Comparison of ENCODE assay signal across 12 mouse cellular contexts in the genomic region with DNA sequence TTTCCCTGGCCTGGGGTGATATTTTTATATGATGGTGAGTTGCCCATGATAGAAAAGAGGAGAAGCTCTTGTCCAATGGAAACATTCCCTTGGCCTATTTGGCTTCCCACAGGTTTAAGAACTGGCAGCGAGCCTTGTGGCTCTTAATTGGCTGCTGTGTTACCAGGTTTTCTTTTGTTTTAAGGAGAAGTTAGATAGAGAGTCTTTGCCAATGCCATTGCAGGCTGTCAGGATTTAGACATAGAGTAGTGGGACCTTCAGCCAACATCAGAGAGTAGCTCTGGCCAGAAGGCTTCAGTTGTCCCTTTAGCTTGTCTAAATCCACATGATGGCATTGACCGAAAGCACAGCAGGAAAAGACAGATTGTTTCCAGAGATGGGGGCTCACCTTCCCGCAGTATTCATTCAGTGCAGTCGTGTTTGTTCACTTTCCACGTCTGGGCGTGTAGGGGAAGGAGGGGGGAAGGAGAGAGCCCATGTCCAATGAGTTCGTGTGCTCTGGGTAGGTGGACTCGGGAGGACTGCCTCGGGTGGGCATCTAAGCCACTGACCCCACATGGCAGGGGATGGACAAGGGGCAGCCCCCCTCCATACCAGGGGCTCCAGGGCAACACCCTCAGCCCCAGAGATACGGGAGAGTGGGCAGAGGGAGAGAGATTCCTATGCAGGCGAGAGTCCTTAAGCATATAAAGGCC. TPM values are rescaled to one million over a fixed set of nuclear protein-coding genes. Genes with fewer than 3 reads are reported as not detected.
DNase-seq lines count a peak whose midpoint lies in the region; ATAC-seq lines count a peak whose summit lies in the region.
"Had no signal": no experiment of that assay in that cellular context is flagged by ENCODE, and none has a peak within 500 bp of the region (broad histone marks: within the 10 kb centered on the region; RNA-seq: fewer than 3 reads in every experiment).

No protein-coding gene starts in this region.

- H3K27ac ChIP-seq in neural tube, embryonic 13.5 days (replicated peaks), result peak overlapping the region; percentile 46; the same call in 1 of the 2 replicates
- H3K27ac ChIP-seq in forebrain, embryonic 13.5 days, result peak overlapping the region; percentile 78
- H3K27ac ChIP-seq in kidney, embryonic 15.5 days, result no peak overlapping the region
- H3K27ac ChIP-seq: layer of hippocampus, adult 2 months; liver, embryonic 13.5 days had no signal

- no peaks in the 10 kb centered on the region for H3K36me3 ChIP-seq in neural tube, embryonic 13.5 days
- no peaks in the 10 kb centered on the region for H3K36me3 ChIP-seq in forebrain, embryonic 13.5 days (ENCODE audit: poor library complexity, severe bottlenecking)
- no peaks in the 10 kb centered on the region for H3K36me3 ChIP-seq in kidney, embryonic 15.5 days
- H3K36me3 ChIP-seq: liver, embryonic 13.5 days had no signal

- DNase-seq in frontal cortex, postnatal 14 days (ENCODE audit: low spot score in 2 of 2), result no peak
- DNase-seq in neural tube, embryonic 10.5 days (ENCODE audit: extremely low spot score, low spot score), result no peak
- no peak for DNase-seq in embryo, embryonic 11 days
- DNase-seq in spleen, postnatal 10 days (ENCODE audit: low spot score in 2 of 2), result no peak
- DNase-seq: adrenal gland, postnatal 10 days; kidney, adult 2 months; liver, embryonic 13.5 days had no signal

- H3K9ac ChIP-seq in neural tube, embryonic 13.5 days, result no peak overlapping the region
- no peak overlapping the region for H3K9ac ChIP-seq in forebrain, embryonic 13.5 days
- H3K9ac ChIP-seq in kidney, embryonic 15.5 days, result no peak overlapping the region
- H3K9ac ChIP-seq: liver, embryonic 13.5 days had no signal

- peak; percentile 47; the same call in 1 of the 2 replicates for ATAC-seq in frontal cortex, adult (ENCODE audit: low TSS enrichment)
- peak; percentile 52; the same call in 1 of the 2 replicates for ATAC-seq in neural tube, embryonic 13.5 days (ENCODE audit: low read depth)
- ATAC-seq in forebrain, embryonic 13.5 days, result peak; percentile 74
- ATAC-seq in kidney, embryonic 15.5 days (replicated peaks; ENCODE audit: low FRiP score), result no peak

- H3K4me2 ChIP-seq in neural tube, embryonic 13.5 days, result no peak overlapping the region
- no peak overlapping the region for H3K4me2 ChIP-seq in forebrain, embryonic 13.5 days
- no peak overlapping the region for H3K4me2 ChIP-seq in kidney, embryonic 15.5 days
- H3K4me2 ChIP-seq: liver, embryonic 13.5 days had no signal

- no peaks in the 10 kb centered on the region for H3K4me1 ChIP-seq in neural tube, embryonic 13.5 days (replicated peaks)
- H3K4me1 ChIP-seq in forebrain, embryonic 13.5 days, result peaks cover 7% of the 10 kb centered on the region; the same call in 1 of the 2 replicates
- no peaks in the 10 kb centered on the region for H3K4me1 ChIP-seq in kidney, embryonic 15.5 days
- H3K4me1 ChIP-seq: liver, embryonic 13.5 days had no signal

- H3K9me3 ChIP-seq in neural tube, embryonic 13.5 days, result no peaks in the 10 kb centered on the region
- no peaks in the 10 kb centered on the region for H3K9me3 ChIP-seq in forebrain, embryonic 13.5 days (replicated peaks)
- H3K9me3 ChIP-seq in kidney, embryonic 15.5 days (replicated peaks), result no peaks in the 10 kb centered on the region
- H3K9me3 ChIP-seq: liver, embryonic 13.5 days had no signal

- no peaks in the 10 kb centered on the region for H3K27me3 ChIP-seq in neural tube, embryonic 13.5 days
- H3K27me3 ChIP-seq in forebrain, embryonic 13.5 days, result no peaks in the 10 kb centered on the region
- no peaks in the 10 kb centered on the region for H3K27me3 ChIP-seq in kidney, embryonic 15.5 days
- H3K27me3 ChIP-seq: liver, embryonic 13.5 days had no signal

- 85% methylated on average over 11 of the region's 11 CpGs for WGBS in neural tube, embryonic 13.5 days
- 55% methylated on average over 11 of the region's 11 CpGs for WGBS in forebrain, embryonic 13.5 days
- 87% methylated on average over 11 of the region's 11 CpGs for WGBS in kidney, embryonic 15.5 days

- H3K4me3 ChIP-seq in neural tube, embryonic 13.5 days, result no peak overlapping the region
- no peak overlapping the region for H3K4me3 ChIP-seq in forebrain, embryonic 13.5 days
- H3K4me3 ChIP-seq in kidney, embryonic 15.5 days (replicated peaks), result no peak overlapping the region
- H3K4me3 ChIP-seq: layer of hippocampus, adult 2 months; liver, embryonic 13.5 days had no signal

RNA-seq across cellular contexts. Expression of gene Vmn2r2, which starts 28.2 kb away (rescaled TPM):
- polyA plus RNA-seq in neural tube, embryonic 13.5 days (2015; fragmentation: Nextera tagmentation; extraction: Ambion mirVana), result 0.11 TPM in 1 of 2 replicates, not detected in the other
- polyA plus RNA-seq in forebrain, embryonic 13.5 days (2015; fragmentation: Nextera tagmentation; extraction: Ambion mirVana), result 0.05 TPM in 2 replicates
- polyA plus RNA-seq in kidney, embryonic 15.5 days (2015; fragmentation: Nextera tagmentation; extraction: Ambion mirVana), result not detected in 2 replicates
- polyA plus RNA-seq: kidney, adult 2 months; liver, embryonic 13.5 days had no signal

RNA-seq across cellular contexts. Expression of gene Vmn2r1, which starts 32.2 kb away (rescaled TPM):
- 0.08 and 0.10 TPM in 2 replicates for polyA plus RNA-seq in neural tube, embryonic 13.5 days (2015; fragmentation: Nextera tagmentation; extraction: Ambion mirVana)
- polyA plus RNA-seq in forebrain, embryonic 13.5 days (2015; fragmentation: Nextera tagmentation; extraction: Ambion mirVana), result 0.11 and 0.12 TPM in 2 replicates
- 0.03 TPM in 2 replicates for polyA plus RNA-seq in kidney, embryonic 15.5 days (2015; fragmentation: Nextera tagmentation; extraction: Ambion mirVana)
- polyA plus RNA-seq: liver, embryonic 13.5 days had no signal
